Mouse (Mus musculus) C2C12 (cell line): ENCODE data around the gene Fam126a. TPM values are rescaled to one million over a fixed set of nuclear protein-coding genes. Genes with fewer than 3 reads are reported as not detected.

Source experiments
- H3K27me3 ChIP-seq: one replicate; pipeline ENCODE4 v1.6.1; 2011; ENCODE audit not compliant: control insufficient read depth, insufficient read depth, insufficient read length
- H3K36me3 ChIP-seq: one replicate; pipeline ENCODE4 v1.6.1; 2011; ENCODE audit not compliant: control insufficient read depth, insufficient read depth
- H3K4me3 ChIP-seq: one replicate; pipeline ENCODE4 v1.5.1; 2011; ENCODE audit warnings: mild to moderate bottlenecking, control low read depth; ENCODE audit not compliant: poor library complexity, insufficient read depth, severe bottlenecking
- H3K79me2 ChIP-seq: one replicate; pipeline ENCODE4 v1.6.1; 2011; ENCODE audit not compliant: control insufficient read depth, insufficient read depth
- H3K79me3 ChIP-seq: one replicate; pipeline ENCODE4 v1.6.1; 2011; ENCODE audit warnings: low read depth, control low read depth
- H3ac ChIP-seq: one replicate; pipeline ENCODE3; 2011; ENCODE audit warnings: low read depth; ENCODE audit not compliant: control insufficient read depth, insufficient read length
- CEBPB ChIP-seq: IDR thresholded peaks from one replicate; pipeline ENCODE4 v1.6.1; 2011; ENCODE audit warnings: low read depth, mild to moderate bottlenecking, control low read depth, moderate library complexity
- CTCF ChIP-seq: IDR thresholded peaks from one replicate; pipeline ENCODE4 v1.5.1; 2011; ENCODE audit not compliant: control insufficient read depth, insufficient read depth, insufficient read length
- FOSL1 ChIP-seq: IDR thresholded peaks from one replicate; pipeline ENCODE4 v1.8.0; 2011; ENCODE audit warnings: mild to moderate bottlenecking, low read length; ENCODE audit not compliant: poor library complexity, insufficient read depth, severe bottlenecking
- MAX ChIP-seq: IDR thresholded peaks from one replicate; pipeline ENCODE4 v1.6.1; 2011; ENCODE audit warnings: mild to moderate bottlenecking, control low read depth
- MYOD1 ChIP-seq: IDR thresholded peaks from one replicate; pipeline ENCODE4 v1.6.1; 2011; ENCODE audit warnings: low read depth; ENCODE audit not compliant: control insufficient read depth, insufficient read length
- MYOG ChIP-seq: IDR thresholded peaks from one replicate; pipeline ENCODE4 v1.6.1; 2011; ENCODE audit not compliant: control insufficient read depth, insufficient read length; ENCODE audit errors: extremely low read depth
- USF1 ChIP-seq: IDR thresholded peaks from one replicate; pipeline ENCODE4 v1.6.1; 2011; ENCODE audit warnings: low read depth, mild to moderate bottlenecking, control low read depth, moderate library complexity
- polyA plus RNA-seq: library from polyadenylated mRNA; unstranded; fragments of >200 nt; fragmentation: generic; extraction: Trizol; gene quantifications from one replicate; pipeline ENCODE4 v1.2.1, GENCODE M21; 2012; ENCODE audit warnings: missing spikeins

Gene Fam126a
- polyA plus RNA-seq, 1 experiment, result 10.1 TPM

DNA sequence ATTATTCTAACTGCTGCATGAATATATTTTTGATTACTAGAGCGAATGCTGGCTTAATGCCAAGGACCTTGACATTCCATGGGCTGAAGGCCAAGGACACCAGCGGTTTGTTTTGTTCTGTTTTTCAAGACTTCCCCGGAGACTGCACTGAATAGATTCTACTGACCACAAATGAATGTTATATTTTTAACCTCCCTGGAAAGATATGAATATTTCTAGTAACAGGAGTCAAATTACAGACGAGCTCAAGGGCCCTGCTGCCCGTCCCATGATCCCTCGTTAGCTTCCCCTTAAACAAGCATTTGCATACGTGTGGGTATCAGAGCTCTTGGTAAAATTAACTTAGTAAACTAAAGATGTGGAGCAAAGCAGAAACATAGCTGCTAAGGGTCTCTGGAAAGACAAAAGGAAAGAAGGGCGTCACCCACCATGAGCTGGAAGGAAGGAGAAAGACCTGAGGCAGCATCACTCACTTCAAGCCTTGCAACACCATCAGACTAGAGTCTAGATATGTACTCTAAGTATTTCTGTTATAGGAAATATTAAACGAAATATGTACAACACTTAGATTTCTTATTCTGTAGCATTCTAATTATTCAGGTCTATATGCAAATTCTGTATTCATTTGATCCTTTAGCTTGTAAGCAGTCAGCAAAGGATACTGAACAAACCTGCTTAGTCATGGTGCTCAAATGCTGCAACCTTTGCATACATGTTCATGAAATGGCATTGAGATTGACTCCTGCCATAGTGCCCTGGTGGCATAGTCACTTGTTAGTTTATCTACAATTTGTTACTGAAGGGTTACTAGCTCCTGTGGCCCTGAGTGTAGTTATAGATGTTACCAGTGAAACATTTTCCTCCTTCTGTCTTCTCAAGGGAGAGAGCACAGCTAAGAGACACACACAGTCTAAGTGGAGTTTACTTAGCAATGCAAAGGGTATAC, 23.0 kb upstream of the Fam126a start:
- no peaks in the 10 kb centered on the region for H3K36me3 ChIP-seq
- no peak overlapping the region for H3K4me3 ChIP-seq
- H3K79me2 ChIP-seq, result no peaks in the 10 kb centered on the region
- no peaks in the 10 kb centered on the region for H3K27me3 ChIP-seq
- no peak for TF ChIP-seq MYOG
- no peak for TF ChIP-seq MAX
- no peak for TF ChIP-seq CTCF
- no peak for TF ChIP-seq USF1
- no peak for TF ChIP-seq FOSL1
- no peak for TF ChIP-seq CEBPB
- no peak for TF ChIP-seq MYOD1
- H3ac ChIP-seq, result no peak overlapping the region
- no peaks in the 10 kb centered on the region for H3K79me3 ChIP-seq

DNA sequence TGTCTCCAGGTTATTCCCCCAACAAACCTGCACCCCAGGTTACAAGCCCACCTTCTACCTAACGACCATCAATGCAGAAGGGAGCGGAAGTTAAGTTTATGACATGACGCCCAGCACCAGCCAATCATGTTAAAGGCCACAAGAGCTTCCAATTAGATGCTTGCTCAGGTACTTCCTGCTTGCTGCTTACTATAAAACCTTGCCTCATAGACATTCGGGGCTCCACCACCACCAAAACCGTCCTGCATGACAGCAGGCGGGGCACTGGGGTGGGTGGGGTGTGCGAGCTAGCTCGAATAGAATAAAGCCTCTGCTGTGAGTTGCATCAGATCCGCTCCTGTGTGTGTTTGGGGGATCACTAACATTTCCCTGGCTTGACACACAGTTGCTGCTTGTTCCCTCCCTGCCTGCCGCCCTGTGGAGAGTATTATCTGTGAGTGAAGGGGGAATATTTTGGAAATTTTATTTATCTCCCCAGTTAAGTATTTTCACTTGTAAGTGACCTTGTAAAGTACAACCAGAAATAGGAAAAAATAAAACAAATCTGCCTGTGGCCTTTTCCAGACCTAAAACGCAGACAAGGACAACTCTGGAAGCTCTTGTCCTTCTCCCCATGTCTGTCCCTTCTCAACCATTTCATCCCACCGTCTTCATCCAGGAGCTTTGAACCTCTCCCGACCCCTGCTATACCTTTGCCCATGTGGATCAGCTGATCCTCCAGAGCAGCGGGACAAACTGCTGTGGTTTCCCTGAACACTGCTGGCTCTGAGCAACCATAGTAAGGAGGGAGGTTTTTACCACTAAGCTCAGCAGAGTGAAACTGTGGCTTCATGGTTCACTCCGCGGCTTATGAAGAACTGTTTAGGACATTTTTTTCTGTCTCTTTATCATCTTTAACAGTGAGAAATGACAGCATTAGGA, 21.5 kb upstream of the Fam126a start:
- Histone ChIP-seq H3K79me2 (no peaks in the 10 kb centered on the region), H3K79me3 (no peaks in the 10 kb centered on the region), H3K4me3 (no peak overlapping the region), H3ac (no peak overlapping the region), H3K27me3 (no peaks in the 10 kb centered on the region), H3K36me3 (no peaks in the 10 kb centered on the region)
- TF ChIP-seq FOSL1, result no peak
- TF ChIP-seq USF1, result no peak
- no peak for TF ChIP-seq CEBPB
- no peak for TF ChIP-seq MAX
- no peak for TF ChIP-seq MYOD1
- TF ChIP-seq CTCF, result no peak
- TF ChIP-seq MYOG, result no peak

DNA sequence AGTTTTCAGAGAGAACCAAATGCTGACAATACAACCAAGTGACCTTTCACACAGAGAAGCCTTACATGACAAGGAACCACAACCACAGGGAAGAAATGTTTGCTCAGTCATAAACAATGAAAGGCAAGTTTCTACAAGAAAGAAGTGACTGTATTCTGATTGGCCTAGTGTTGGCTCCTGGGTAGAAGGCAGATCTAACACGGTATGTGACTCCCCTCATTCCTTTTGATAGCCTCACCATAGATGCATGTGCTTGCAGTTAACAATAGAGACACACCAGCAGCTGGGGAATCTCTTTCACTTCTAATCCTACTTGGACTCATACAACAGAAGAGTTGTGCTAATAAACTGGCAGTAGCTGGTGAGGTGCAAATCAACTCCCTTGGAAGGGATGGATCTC, 17.3 kb upstream of the Fam126a start:
- no peaks in the 10 kb centered on the region for H3K79me2 ChIP-seq
- no peaks in the 10 kb centered on the region for H3K27me3 ChIP-seq
- H3K79me3 ChIP-seq, result no peaks in the 10 kb centered on the region
- H3K36me3 ChIP-seq, result no peaks in the 10 kb centered on the region
- TF ChIP-seq MAX, result no peak
- TF ChIP-seq USF1, result no peak
- TF ChIP-seq CTCF, result no peak
- TF ChIP-seq MYOG, result no peak
- no peak for TF ChIP-seq CEBPB
- no peak for TF ChIP-seq MYOD1
- H3K4me3 ChIP-seq, result no peak overlapping the region
- no peak overlapping the region for H3ac ChIP-seq

DNA sequence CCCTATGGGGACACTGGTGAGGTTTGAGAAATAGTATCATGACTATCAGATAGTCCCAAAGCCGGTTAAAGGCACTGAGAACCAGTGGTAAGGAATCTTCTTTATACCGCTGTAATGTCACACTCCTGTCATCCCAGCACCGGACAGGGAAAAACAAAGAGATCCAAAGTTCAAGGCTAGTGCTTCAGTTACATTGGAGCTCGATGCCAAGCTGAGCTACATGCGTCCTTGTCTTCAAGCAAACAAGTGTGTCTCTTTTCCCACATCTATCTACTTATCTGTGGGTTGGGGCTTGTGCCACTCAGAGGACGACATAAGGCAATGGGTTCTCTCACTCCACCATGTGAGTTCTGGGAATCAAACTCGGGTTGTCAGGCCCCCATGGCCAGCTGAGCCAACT, 16.5 kb upstream of the Fam126a start:
- TF ChIP-seq FOSL1, result no peak
- no peak for TF ChIP-seq MYOD1
- TF ChIP-seq MAX, result no peak
- TF ChIP-seq MYOG, result no peak
- no peak for TF ChIP-seq USF1
- no peak for TF ChIP-seq CTCF
- TF ChIP-seq CEBPB, result no peak
- Histone ChIP-seq H3ac (no peak overlapping the region), H3K79me3 (no peaks in the 10 kb centered on the region), H3K4me3 (no peak overlapping the region), H3K27me3 (no peaks in the 10 kb centered on the region), H3K36me3 (no peaks in the 10 kb centered on the region), H3K79me2 (no peaks in the 10 kb centered on the region)

DNA sequence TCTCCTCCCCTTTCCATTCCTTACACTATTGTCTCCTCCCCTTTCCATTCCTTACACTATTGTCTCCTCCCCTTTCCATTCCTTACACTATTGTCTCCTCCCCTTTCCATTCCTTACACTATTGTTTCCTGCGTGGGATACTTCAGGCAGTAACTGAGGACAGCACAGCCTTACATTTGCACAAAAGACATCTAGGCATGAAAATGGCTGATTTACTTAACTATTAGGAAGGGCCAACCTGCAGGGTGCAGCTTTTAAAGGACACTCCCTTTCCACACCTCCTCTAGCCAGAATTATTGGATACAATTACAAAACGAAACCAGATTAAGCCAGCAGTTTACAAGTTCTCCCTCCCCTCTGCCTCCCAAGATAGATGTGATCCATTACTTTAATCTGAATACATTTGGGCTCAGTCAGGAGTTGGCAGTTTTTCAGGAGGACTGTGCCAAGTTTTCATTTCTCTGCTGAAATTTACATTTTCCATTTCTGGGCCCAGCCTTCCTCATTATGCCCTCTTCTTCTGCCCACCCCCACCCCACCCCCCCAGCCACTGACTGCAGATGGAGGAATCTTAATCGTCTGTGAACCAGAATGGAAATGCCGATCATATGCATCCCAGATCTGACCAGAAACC, 15.6 kb upstream of the Fam126a start:
- no peak for TF ChIP-seq FOSL1
- H3K27me3 ChIP-seq, result no peaks in the 10 kb centered on the region
- H3K36me3 ChIP-seq, result no peaks in the 10 kb centered on the region
- H3ac ChIP-seq, result no peak overlapping the region
- no peaks in the 10 kb centered on the region for H3K79me2 ChIP-seq
- H3K79me3 ChIP-seq, result no peaks in the 10 kb centered on the region
- no peak overlapping the region for H3K4me3 ChIP-seq
